Mouse (Mus musculus): ENCODE results near the gene Slc11a1. TPM values are rescaled to one million over a fixed set of nuclear protein-coding genes. Genes with fewer than 3 reads are reported as not detected.

The Slc11a1 gene
- polyA plus RNA-seq, 1 experiment: 1.1 TPM

DNA sequence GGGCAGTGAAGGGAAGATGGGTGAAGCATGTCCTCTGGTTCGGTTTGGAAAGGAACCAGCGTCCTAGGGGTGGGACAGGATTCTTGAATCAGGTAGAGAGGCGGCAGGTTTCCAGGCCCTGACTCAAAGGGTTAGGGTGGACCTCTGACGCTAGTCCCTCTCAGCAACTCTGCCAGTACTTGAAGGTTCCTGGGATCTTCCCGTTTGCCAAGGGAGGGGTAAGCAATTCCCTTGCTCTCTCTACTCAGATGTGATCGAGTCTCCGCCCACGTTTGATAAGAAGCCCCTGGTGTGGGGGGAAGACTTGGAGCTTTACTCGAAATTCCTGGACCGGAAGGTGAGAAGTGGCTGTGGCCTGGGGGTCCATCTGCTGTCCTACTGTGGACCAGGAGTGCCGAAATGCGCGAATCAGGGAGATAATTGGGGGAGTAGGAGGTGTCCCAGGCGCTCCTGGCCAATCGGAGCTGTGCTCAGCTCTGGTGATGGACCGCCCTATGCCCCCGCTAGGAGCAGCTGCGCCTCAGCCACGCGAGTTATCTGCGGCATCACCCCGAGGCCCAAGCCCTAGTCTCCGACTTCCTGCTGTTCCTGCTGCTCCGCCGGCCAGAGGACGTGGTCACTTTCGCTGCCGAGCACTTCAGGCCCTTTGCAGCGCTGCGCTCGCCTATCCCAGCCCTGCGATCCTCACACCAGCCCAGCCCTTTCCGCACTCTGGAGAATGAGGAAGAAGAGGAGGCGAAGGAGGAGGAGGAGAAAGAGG, 6.9 kb upstream of the Slc11a1 start:
- no peak overlapping the region for H3K4me3 ChIP-seq (ENCODE audit: insufficient read depth, low read length)
- H3K27ac ChIP-seq (ENCODE audit: insufficient read depth, low read length): no peak overlapping the region
- TF ChIP-seq CTCF (IDR thresholded peaks at IDR 0.05; ENCODE audit: borderline replicate concordance, insufficient read depth, low read length) (no peak), POLR2A (IDR thresholded peaks at IDR 0.05; ENCODE audit: low read depth, low read length) (peak; percentile 36; the same call in 1 of the 2 replicates)
- H3K4me1 ChIP-seq (ENCODE audit: control insufficient read depth, insufficient read depth, low read length): no peaks in the 10 kb centered on the region

DNA sequence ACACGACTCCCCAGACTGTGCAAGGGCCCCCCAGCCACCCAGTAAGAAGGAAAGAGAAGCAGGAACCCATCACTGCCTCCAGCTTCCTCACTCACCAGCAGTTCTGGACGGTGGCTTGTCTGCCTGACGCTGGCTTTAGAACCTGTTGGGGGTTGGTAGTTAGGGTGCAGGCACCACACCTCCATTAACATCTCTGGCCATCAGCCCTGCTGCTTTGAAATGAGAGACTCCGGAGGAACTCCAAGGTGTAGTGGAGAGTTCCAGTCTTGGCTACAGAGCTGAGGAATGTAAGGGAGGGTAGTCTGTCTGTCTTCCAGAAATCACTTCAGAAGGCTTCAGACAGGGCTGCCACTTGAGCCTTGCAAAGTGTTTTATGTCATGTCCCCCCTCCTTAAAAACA, 5.0 kb upstream of the Slc11a1 start:
- no peak overlapping the region for H3K27ac ChIP-seq (ENCODE audit: insufficient read depth, low read length)
- TF ChIP-seq CTCF (IDR thresholded peaks at IDR 0.05; ENCODE audit: borderline replicate concordance, insufficient read depth, low read length) (no peak), POLR2A (IDR thresholded peaks at IDR 0.05; ENCODE audit: low read depth, low read length) (no peak)
- no peaks in the 10 kb centered on the region for H3K4me1 ChIP-seq (ENCODE audit: control insufficient read depth, insufficient read depth, low read length)
- H3K4me3 ChIP-seq (ENCODE audit: insufficient read depth, low read length): no peak overlapping the region

DNA sequence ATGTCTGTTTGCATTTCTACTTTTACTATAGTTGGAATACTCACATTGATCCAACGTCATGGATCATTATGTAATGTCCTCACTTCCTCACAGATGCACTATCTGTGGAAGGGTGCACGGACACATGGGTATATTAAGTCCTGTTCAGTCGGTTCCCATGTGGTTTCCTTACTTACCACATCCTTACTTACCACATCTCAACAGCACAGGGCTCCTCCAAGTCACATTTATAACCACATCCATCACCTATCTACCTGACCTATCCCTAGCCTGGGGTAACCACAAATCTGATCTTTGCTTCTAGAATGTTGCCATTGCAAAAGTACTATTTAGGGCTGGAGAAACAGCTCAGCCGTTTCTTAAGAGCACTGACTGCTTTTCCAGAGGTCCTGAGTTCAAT, 1.6 kb upstream of the Slc11a1 start:
- H3K27ac ChIP-seq (ENCODE audit: insufficient read depth, low read length): no peak overlapping the region
- H3K4me1 ChIP-seq (ENCODE audit: control insufficient read depth, insufficient read depth, low read length): no peaks in the 10 kb centered on the region
- TF ChIP-seq POLR2A (IDR thresholded peaks at IDR 0.05; ENCODE audit: low read depth, low read length) (no peak), CTCF (IDR thresholded peaks at IDR 0.05; ENCODE audit: borderline replicate concordance, insufficient read depth, low read length) (no peak)
- no peak overlapping the region for H3K4me3 ChIP-seq (ENCODE audit: insufficient read depth, low read length)

DNA sequence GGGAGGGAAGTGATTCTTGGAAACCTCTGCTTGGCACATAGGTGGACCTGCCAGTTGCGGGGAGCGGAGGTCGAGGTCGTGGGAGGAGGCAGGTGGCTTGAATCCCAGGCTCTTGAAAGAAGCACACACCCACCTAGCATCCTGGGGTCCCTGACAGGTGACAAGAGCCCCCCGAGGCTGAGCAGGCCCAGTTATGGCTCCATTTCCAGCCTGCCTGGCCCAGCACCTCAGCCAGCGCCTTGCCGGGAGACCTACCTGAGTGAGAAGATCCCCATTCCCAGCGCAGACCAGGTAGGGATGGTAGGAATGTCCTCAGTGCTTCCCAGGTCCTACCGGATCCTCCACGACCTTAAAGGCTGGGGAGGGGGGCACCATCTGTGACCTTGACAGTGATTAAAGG, 566 bp downstream of the Slc11a1 start:
- H3K4me3 ChIP-seq (ENCODE audit: insufficient read depth, low read length): no peak overlapping the region
- TF ChIP-seq POLR2A (IDR thresholded peaks at IDR 0.05; ENCODE audit: low read depth, low read length): no peak
- TF ChIP-seq CTCF (IDR thresholded peaks at IDR 0.05; ENCODE audit: borderline replicate concordance, insufficient read depth, low read length): no peak
- no peaks in the 10 kb centered on the region for H3K4me1 ChIP-seq (ENCODE audit: control insufficient read depth, insufficient read depth, low read length)
- H3K27ac ChIP-seq (ENCODE audit: insufficient read depth, low read length): no peak overlapping the region

DNA sequence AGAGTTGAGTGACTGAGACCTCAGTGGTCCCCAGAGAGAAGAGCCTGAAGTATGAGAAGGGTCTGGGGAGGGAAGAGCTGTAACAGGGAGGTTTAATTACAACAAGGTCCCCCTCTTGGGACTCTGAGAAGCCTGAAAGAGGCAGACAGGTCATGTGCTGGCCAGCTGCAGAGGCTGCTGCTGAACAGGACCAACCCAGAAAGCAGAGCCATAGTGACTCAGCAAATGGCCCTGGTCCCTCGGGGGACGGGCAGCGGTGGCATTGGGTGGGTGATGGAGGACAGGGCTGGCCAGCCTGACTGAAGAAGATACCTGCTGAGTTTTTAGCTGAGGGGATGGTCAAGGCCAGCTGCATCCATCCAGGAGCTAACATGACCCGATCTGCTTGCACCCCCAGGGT, 1.4 kb downstream of the Slc11a1 start:
- no peaks in the 10 kb centered on the region for H3K4me1 ChIP-seq (ENCODE audit: control insufficient read depth, insufficient read depth, low read length)
- TF ChIP-seq POLR2A (IDR thresholded peaks at IDR 0.05; ENCODE audit: low read depth, low read length) (no peak), CTCF (IDR thresholded peaks at IDR 0.05; ENCODE audit: borderline replicate concordance, insufficient read depth, low read length) (no peak)
- H3K27ac ChIP-seq (ENCODE audit: insufficient read depth, low read length): no peak overlapping the region
- H3K4me3 ChIP-seq (ENCODE audit: insufficient read depth, low read length): no peak overlapping the region

DNA sequence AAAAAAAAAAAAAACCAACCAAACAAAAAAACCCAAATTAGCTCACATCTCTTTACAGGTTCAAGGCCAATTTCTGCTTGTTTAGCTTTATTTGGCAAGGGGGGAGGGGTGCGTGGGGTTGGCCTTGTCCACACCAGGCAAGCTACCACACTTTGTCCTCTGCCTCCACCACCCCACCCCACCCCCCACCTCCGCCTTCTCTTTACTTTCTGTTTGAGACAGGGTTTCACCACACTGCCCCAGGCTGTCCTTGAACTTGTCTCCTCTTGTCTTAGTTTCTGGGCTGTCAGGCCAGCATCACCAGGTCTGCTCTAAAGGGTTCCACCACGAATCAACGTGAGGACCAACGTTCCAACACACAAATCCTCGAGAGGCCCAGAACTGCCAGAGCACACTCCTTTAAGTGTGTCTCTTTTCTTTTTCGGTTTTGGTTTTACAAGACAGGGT, 4.1 kb downstream of the Slc11a1 start:
- H3K4me3 ChIP-seq (ENCODE audit: insufficient read depth, low read length): no peak overlapping the region
- H3K4me1 ChIP-seq (ENCODE audit: control insufficient read depth, insufficient read depth, low read length): no peaks in the 10 kb centered on the region
- TF ChIP-seq CTCF (IDR thresholded peaks at IDR 0.05; ENCODE audit: borderline replicate concordance, insufficient read depth, low read length) (no peak), POLR2A (IDR thresholded peaks at IDR 0.05; ENCODE audit: low read depth, low read length) (no peak)
- no peak overlapping the region for H3K27ac ChIP-seq (ENCODE audit: insufficient read depth, low read length)

DNA sequence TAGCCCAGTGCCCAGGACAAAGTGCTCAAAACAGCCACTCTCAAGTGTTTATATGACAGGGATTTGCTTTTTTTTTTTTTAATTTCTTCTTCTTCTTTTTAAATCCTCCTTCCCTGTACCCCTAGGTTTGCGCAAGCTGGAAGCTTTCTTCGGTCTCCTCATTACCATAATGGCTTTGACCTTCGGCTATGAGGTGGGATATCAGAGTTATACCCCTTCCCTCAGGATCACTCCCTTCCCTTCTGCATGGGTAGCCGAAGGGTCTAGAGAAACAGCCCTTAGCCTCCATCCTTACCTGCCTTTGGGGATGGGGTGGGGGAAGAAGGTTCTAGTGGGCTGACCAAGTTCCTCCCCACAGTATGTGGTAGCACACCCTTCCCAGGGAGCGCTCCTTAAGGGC, 5.5 kb downstream of the Slc11a1 start:
- Histone ChIP-seq H3K27ac (ENCODE audit: insufficient read depth, low read length) (no peak overlapping the region), H3K4me1 (ENCODE audit: control insufficient read depth, insufficient read depth, low read length) (no peaks in the 10 kb centered on the region), H3K4me3 (ENCODE audit: insufficient read depth, low read length) (no peak overlapping the region)
- TF ChIP-seq CTCF (IDR thresholded peaks at IDR 0.05; ENCODE audit: borderline replicate concordance, insufficient read depth, low read length): no peak
- no peak for TF ChIP-seq POLR2A (IDR thresholded peaks at IDR 0.05; ENCODE audit: low read depth, low read length)

DNA sequence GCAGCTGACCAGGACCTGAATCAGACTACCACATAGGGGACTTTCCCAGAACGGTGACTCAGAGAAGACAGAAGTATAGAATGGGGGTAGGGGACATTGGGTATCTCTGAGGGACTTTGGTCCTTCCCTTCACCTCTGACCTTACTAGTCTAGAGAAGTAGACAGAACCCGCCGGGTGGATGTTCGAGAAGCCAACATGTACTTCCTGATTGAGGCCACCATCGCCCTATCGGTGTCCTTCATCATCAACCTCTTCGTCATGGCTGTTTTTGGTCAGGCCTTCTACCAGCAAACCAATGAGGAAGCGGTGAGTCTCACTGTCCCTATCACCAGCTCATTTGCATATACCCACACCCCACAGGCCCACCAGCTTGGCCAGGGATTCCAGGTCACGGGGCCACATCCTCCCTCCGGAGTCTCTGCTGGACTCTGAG, 6.6 kb downstream of the Slc11a1 start:
- Histone ChIP-seq H3K4me3 (ENCODE audit: insufficient read depth, low read length) (no peak overlapping the region), H3K27ac (ENCODE audit: insufficient read depth, low read length) (no peak overlapping the region), H3K4me1 (ENCODE audit: control insufficient read depth, insufficient read depth, low read length) (no peaks in the 10 kb centered on the region)
- TF ChIP-seq CTCF (IDR thresholded peaks at IDR 0.05; ENCODE audit: borderline replicate concordance, insufficient read depth, low read length) (no peak), POLR2A (IDR thresholded peaks at IDR 0.05; ENCODE audit: low read depth, low read length) (no peak)

DNA sequence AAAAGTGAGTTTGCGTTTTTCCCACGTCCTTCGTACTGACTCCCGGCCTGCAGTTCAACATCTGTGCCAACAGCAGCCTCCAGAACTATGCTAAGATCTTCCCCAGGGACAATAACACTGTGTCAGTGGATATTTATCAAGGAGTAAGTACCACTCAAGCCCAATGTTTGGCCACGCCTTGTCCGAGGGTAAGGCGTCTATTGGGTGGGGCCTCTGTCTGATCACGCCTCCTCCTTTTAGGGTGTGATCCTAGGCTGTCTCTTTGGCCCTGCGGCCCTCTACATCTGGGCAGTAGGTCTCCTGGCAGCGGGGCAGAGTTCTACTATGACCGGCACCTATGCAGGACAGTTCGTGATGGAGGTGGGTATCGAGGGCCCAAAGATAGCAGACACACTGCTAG, 8.4 kb downstream of the Slc11a1 start:
- no peaks in the 10 kb centered on the region for H3K4me1 ChIP-seq (ENCODE audit: control insufficient read depth, insufficient read depth, low read length)
- no peak overlapping the region for H3K27ac ChIP-seq (ENCODE audit: insufficient read depth, low read length)
- H3K4me3 ChIP-seq (ENCODE audit: insufficient read depth, low read length): no peak overlapping the region
- TF ChIP-seq POLR2A (IDR thresholded peaks at IDR 0.05; ENCODE audit: low read depth, low read length) (no peak), CTCF (IDR thresholded peaks at IDR 0.05; ENCODE audit: borderline replicate concordance, insufficient read depth, low read length) (no peak)

DNA sequence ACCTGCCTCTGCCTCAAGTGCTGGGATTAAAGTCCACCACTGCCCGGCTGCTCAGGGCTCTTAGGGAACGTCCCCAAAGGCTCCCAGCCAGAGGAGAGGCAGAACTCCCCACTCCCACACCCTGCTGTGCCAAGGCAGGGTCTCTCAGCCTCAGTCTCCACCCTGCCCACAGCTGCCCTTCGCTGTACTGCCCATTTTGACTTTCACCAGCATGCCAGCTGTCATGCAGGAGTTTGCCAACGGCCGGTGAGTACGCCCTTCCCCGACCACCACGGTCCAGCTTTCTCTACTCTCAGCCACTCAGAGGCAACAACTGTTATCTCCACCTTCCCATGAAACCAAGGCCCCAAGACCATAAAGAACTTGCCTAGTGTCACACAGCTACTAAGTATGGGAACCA, 9.5 kb downstream of the Slc11a1 start:
- H3K4me3 ChIP-seq (ENCODE audit: insufficient read depth, low read length): no peak overlapping the region
- TF ChIP-seq CTCF (IDR thresholded peaks at IDR 0.05; ENCODE audit: borderline replicate concordance, insufficient read depth, low read length) (no peak), POLR2A (IDR thresholded peaks at IDR 0.05; ENCODE audit: low read depth, low read length) (no peak)
- no peaks in the 10 kb centered on the region for H3K4me1 ChIP-seq (ENCODE audit: control insufficient read depth, insufficient read depth, low read length)
- H3K27ac ChIP-seq (ENCODE audit: insufficient read depth, low read length): no peak overlapping the region

Data from embryonic fibroblast, embryonic 13.5 days (primary cell).